Mouse (Mus musculus) C2C12 (cell line): ENCODE measurements around the gene Sh3bgrl. TPM values are rescaled to one million over a fixed set of nuclear protein-coding genes. Genes with fewer than 3 reads are reported as not detected.

Experiments used
- H3K27me3 ChIP-seq: one replicate; pipeline ENCODE4 v1.6.1; 2011; ENCODE audit not compliant: control insufficient read depth, insufficient read depth, insufficient read length
- H3K36me3 ChIP-seq: one replicate; pipeline ENCODE4 v1.6.1; 2011; ENCODE audit not compliant: control insufficient read depth, insufficient read depth
- H3K4me3 ChIP-seq: one replicate; pipeline ENCODE4 v1.5.1; 2011; ENCODE audit warnings: mild to moderate bottlenecking, control low read depth; ENCODE audit not compliant: poor library complexity, insufficient read depth, severe bottlenecking
- H3K79me2 ChIP-seq: one replicate; pipeline ENCODE4 v1.6.1; 2011; ENCODE audit not compliant: control insufficient read depth, insufficient read depth
- H3K79me3 ChIP-seq: one replicate; pipeline ENCODE4 v1.6.1; 2011; ENCODE audit warnings: low read depth, control low read depth
- H3ac ChIP-seq: one replicate; pipeline ENCODE3; 2011; ENCODE audit warnings: low read depth; ENCODE audit not compliant: control insufficient read depth, insufficient read length
- CEBPB ChIP-seq: IDR thresholded peaks from one replicate; pipeline ENCODE4 v1.6.1; 2011; ENCODE audit warnings: low read depth, mild to moderate bottlenecking, control low read depth, moderate library complexity
- CTCF ChIP-seq: IDR thresholded peaks from one replicate; pipeline ENCODE4 v1.5.1; 2011; ENCODE audit not compliant: control insufficient read depth, insufficient read depth, insufficient read length
- FOSL1 ChIP-seq: IDR thresholded peaks from one replicate; pipeline ENCODE4 v1.8.0; 2011; ENCODE audit warnings: mild to moderate bottlenecking, low read length; ENCODE audit not compliant: poor library complexity, insufficient read depth, severe bottlenecking
- MAX ChIP-seq: IDR thresholded peaks from one replicate; pipeline ENCODE4 v1.6.1; 2011; ENCODE audit warnings: mild to moderate bottlenecking, control low read depth
- MYOD1 ChIP-seq: IDR thresholded peaks from one replicate; pipeline ENCODE4 v1.6.1; 2011; ENCODE audit warnings: low read depth; ENCODE audit not compliant: control insufficient read depth, insufficient read length
- MYOG ChIP-seq: IDR thresholded peaks from one replicate; pipeline ENCODE4 v1.6.1; 2011; ENCODE audit not compliant: control insufficient read depth, insufficient read length; ENCODE audit errors: extremely low read depth
- USF1 ChIP-seq: IDR thresholded peaks from one replicate; pipeline ENCODE4 v1.6.1; 2011; ENCODE audit warnings: low read depth, mild to moderate bottlenecking, control low read depth, moderate library complexity
- polyA plus RNA-seq: library from polyadenylated mRNA; unstranded; fragments of >200 nt; fragmentation: generic; extraction: Trizol; gene quantifications from one replicate; pipeline ENCODE4 v1.2.1, GENCODE M21; 2012; ENCODE audit warnings: missing spikeins

Sh3bgrl gene
- polyA plus RNA-seq, 1 experiment, result 24.1 TPM

DNA sequence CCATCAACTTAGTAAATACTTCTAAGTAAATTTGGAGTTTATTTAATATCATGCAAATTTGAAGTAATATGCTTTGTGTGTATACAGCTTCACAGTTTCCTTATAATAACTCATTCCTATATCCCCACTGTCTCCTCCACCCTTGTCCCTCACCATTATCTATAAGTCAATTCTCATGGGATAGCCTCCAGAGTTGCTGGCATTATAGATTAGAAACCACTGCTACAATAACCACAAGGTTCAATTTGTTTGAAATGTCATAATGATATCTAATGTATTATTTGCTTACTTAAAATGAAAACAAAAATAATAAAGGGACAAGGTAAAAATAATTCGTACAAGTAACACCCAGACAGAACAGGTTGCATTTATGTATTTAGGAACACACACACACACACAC is 31.7 kb downstream of the Sh3bgrl start:
- Histone ChIP-seq H3K27me3 (no peaks in the 10 kb centered on the region), H3K4me3 (no peak overlapping the region), H3K36me3 (no peaks in the 10 kb centered on the region), H3K79me2 (peaks cover 48% of the 10 kb centered on the region), H3ac (no peak overlapping the region), H3K79me3 (peaks cover 11% of the 10 kb centered on the region)
- TF ChIP-seq CEBPB (no peak), FOSL1 (no peak), MYOG (no peak), USF1 (no peak), MYOD1 (no peak), CTCF (no peak), MAX (no peak)

- Histone ChIP-seq H3K4me3 (no peak overlapping the region), H3ac (no peak overlapping the region), H3K27me3 (no peaks in the 10 kb centered on the region), H3K79me2 (peaks cover 40% of the 10 kb centered on the region), H3K36me3 (no peaks in the 10 kb centered on the region), H3K79me3 (peaks cover 7% of the 10 kb centered on the region)
- TF ChIP-seq FOSL1 (no peak), MAX (no peak), MYOD1 (no peak), MYOG (no peak), USF1 (no peak), CEBPB (no peak), CTCF (no peak)
Observed at GRCm38 (mm10) chrX:109127551-109128088, 32.5 kb downstream of the Sh3bgrl start.

GRCm38 (mm10) chrX:109130066-109130465 is 34.9 kb downstream of the Sh3bgrl start:
- Histone ChIP-seq H3K79me2 (peaks cover 33% of the 10 kb centered on the region), H3ac (no peak overlapping the region), H3K36me3 (no peaks in the 10 kb centered on the region), H3K79me3 (peaks cover 8% of the 10 kb centered on the region), H3K27me3 (no peaks in the 10 kb centered on the region), H3K4me3 (no peak overlapping the region)
- TF ChIP-seq CEBPB, result no peak
- no peak for TF ChIP-seq MAX
- TF ChIP-seq USF1, result no peak
- no peak for TF ChIP-seq FOSL1
- TF ChIP-seq MYOG, result no peak
- no peak for TF ChIP-seq MYOD1
- no peak for TF ChIP-seq CTCF

GRCm38 (mm10) chrX:109131834-109132233 is 36.7 kb downstream of the Sh3bgrl start:
- Histone ChIP-seq H3K79me3 (peaks cover 8% of the 10 kb centered on the region), H3K27me3 (no peaks in the 10 kb centered on the region), H3ac (no peak overlapping the region), H3K79me2 (peaks cover 46% of the 10 kb centered on the region), H3K36me3 (no peaks in the 10 kb centered on the region), H3K4me3 (no peak overlapping the region)
- TF ChIP-seq FOSL1, result no peak
- TF ChIP-seq USF1, result no peak
- TF ChIP-seq MAX, result no peak
- no peak for TF ChIP-seq CTCF
- no peak for TF ChIP-seq MYOG
- no peak for TF ChIP-seq CEBPB
- TF ChIP-seq MYOD1, result no peak

DNA sequence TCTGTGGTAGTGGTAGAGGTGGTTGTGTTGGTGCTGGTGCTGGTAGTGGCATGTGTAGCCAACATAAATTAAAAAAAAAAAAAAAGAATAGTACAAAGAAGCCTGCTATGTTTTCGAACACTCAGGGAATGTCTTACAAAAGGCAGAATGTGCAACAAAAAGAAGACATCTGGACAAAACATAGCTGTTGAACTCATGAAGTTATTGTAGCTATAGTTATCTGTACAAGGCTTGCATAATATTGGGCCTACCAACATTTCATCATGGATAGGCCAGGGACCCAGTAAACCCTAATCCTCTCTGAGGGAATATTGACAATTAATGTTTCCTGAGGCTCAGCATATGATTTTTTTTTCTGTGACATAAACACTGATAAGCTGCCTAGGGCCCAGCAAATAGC is 37.3 kb downstream of the Sh3bgrl start:
- H3K27me3 ChIP-seq, result no peaks in the 10 kb centered on the region
- no peak overlapping the region for H3K4me3 ChIP-seq
- H3K79me3 ChIP-seq, result peaks cover 9% of the 10 kb centered on the region
- TF ChIP-seq MAX, result no peak
- TF ChIP-seq CTCF, result no peak
- no peaks in the 10 kb centered on the region for H3K36me3 ChIP-seq
- peaks cover 51% of the 10 kb centered on the region for H3K79me2 ChIP-seq
- H3ac ChIP-seq, result no peak overlapping the region

DNA sequence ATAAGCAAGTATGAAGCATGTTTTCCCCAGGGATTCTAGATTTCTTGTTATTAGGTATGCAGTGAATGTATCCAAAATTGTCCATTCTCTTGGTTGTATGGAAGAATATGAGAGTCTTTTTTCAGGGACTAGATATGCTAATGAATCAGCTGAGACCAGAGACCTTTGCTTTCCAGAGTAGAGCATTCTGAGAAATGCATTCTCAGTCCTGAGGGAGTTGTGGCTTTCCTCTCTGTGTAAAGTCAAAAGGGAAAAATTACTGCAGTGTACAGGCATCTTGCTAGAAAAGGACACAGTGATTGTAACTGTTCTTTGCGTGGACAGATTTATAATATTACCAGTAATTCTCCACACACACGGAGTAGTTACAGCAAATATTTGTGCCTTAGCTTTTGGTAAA is 38.3 kb downstream of the Sh3bgrl start:
- H3K79me2 ChIP-seq, result peaks cover 48% of the 10 kb centered on the region
- no peak overlapping the region for H3K4me3 ChIP-seq
- peaks cover 11% of the 10 kb centered on the region for H3K79me3 ChIP-seq
- no peaks in the 10 kb centered on the region for H3K27me3 ChIP-seq
- TF ChIP-seq USF1, result no peak
- no peak for TF ChIP-seq MYOG
- no peak for TF ChIP-seq MAX
- TF ChIP-seq FOSL1, result no peak
- no peak for TF ChIP-seq CEBPB
- no peak for TF ChIP-seq CTCF
- TF ChIP-seq MYOD1, result no peak
- no peaks in the 10 kb centered on the region for H3K36me3 ChIP-seq
- no peak overlapping the region for H3ac ChIP-seq
